Comparison of ENCODE assay signal across 30 mouse cellular contexts in genomic region chr5:65367837-65368236, GRCm38 (mm10). TPM values are rescaled to one million over a fixed set of nuclear protein-coding genes. Genes with fewer than 3 reads are reported as not detected.
DNase-seq lines count a peak whose midpoint lies in the region; ATAC-seq lines count a peak whose summit lies in the region.
"Had no signal": no experiment of that assay in that cellular context is flagged by ENCODE, and none has a peak within 500 bp of the region (broad histone marks: within the 10 kb centered on the region; RNA-seq: fewer than 3 reads in every experiment).

No protein-coding gene starts in this region.

- no peak overlapping the region for H3K27ac ChIP-seq in liver, embryonic 12.5 days
- H3K27ac ChIP-seq in liver, embryonic 15.5 days (replicated peaks): 0 out of 2 replicates have a peak overlapping the region, but pooled peaks have one; percentile 2
- H3K27ac ChIP-seq in heart, embryonic 11.5 days (ENCODE audit: low read depth, low read length): no peak overlapping the region
- H3K27ac ChIP-seq: forebrain, embryonic 10.5 days; forebrain, embryonic 13.5 days; gastrocnemius, adult 2 months; heart, embryonic 13.5 days; hindbrain, embryonic 15.5 days had no signal

- DNase-seq in liver: peak; percentile 26
- DNase-seq in ovary, postnatal 14 days (ENCODE audit: low spot score): no peak
- DNase-seq in thymus, postnatal 25 days: no peak
- no peak for DNase-seq in gastrocnemius, postnatal 10 days
- DNase-seq: adrenal gland, adult 8-10 months; adrenal gland, postnatal 25 days; B cell, adult 2 months; cerebellum, adult 11-12 months; cerebellum, adult 8-10 months; cerebellum, postnatal 10 days; forebrain, postnatal 0 days; gastrocnemius, adult 2 months; gastrocnemius, postnatal 25 days; heart, adult 18-20 months; heart, postnatal 14 days; heart, postnatal 4 days had no signal

- H3K4me1 ChIP-seq in liver, embryonic 12.5 days: peaks cover 3% of the 10 kb centered on the region
- H3K4me1 ChIP-seq in liver, embryonic 15.5 days (replicated peaks): peaks cover 5% of the 10 kb centered on the region; the same call in 1 of the 2 replicates
- H3K4me1 ChIP-seq in heart, embryonic 11.5 days (ENCODE audit: control insufficient read depth, insufficient read depth, low read length): no peaks in the 10 kb centered on the region
- H3K4me1 ChIP-seq: forebrain, embryonic 10.5 days; forebrain, embryonic 13.5 days; heart, embryonic 13.5 days; hindbrain, embryonic 15.5 days had no signal

- peak overlapping the region; percentile 1; the same call in 1 of the 2 replicates for H3K4me2 ChIP-seq in liver, embryonic 12.5 days
- peak overlapping the region; percentile 18; the same call in 1 of the 2 replicates for H3K4me2 ChIP-seq in liver, embryonic 15.5 days
- no peak overlapping the region for H3K4me2 ChIP-seq in heart, embryonic 11.5 days
- H3K4me2 ChIP-seq: forebrain, embryonic 13.5 days; heart, embryonic 13.5 days; hindbrain, embryonic 15.5 days had no signal

- no peak overlapping the region for H3K9ac ChIP-seq in liver, embryonic 12.5 days
- H3K9ac ChIP-seq in liver, embryonic 15.5 days: no peak overlapping the region
- H3K9ac ChIP-seq in heart, embryonic 11.5 days (ENCODE audit: low read depth, low read length): no peak overlapping the region
- H3K9ac ChIP-seq: forebrain, embryonic 13.5 days; forebrain, postnatal 0 days; heart, embryonic 13.5 days; hindbrain, embryonic 15.5 days had no signal

- ATAC-seq in liver, embryonic 12.5 days: peak; percentile 47
- ATAC-seq in liver, embryonic 15.5 days (ENCODE audit: insufficient read depth): peak; percentile 57; the same call in 1 of the 2 replicates
- peak; percentile 60 for ATAC-seq in megakaryocyte, adult 5-6 weeks (ENCODE audit: poor library complexity, severe bottlenecking)
- ATAC-seq in heart, embryonic 11.5 days (replicated peaks; ENCODE audit: insufficient number of reproducible peaks, low FRiP score, low TSS enrichment): no peak
- ATAC-seq: forebrain, embryonic 13.5 days; forebrain, postnatal 0 days; Patski had no signal

- no peaks in the 10 kb centered on the region for H3K9me3 ChIP-seq in liver, embryonic 12.5 days (replicated peaks)
- H3K9me3 ChIP-seq in liver, embryonic 15.5 days (replicated peaks): no peaks in the 10 kb centered on the region
- no peaks in the 10 kb centered on the region for H3K9me3 ChIP-seq in heart, embryonic 11.5 days (replicated peaks; ENCODE audit: control insufficient read depth, low read length)
- H3K9me3 ChIP-seq: forebrain, embryonic 10.5 days; forebrain, embryonic 13.5 days; G1E; heart, embryonic 13.5 days; hindbrain, embryonic 15.5 days had no signal

- no peak overlapping the region for H3K4me3 ChIP-seq in liver, embryonic 12.5 days
- H3K4me3 ChIP-seq in liver, embryonic 15.5 days (replicated peaks): no peak overlapping the region
- H3K4me3 ChIP-seq in heart, embryonic 11.5 days (ENCODE audit: low read depth, low read length): no peak overlapping the region
- H3K4me3 ChIP-seq: forebrain, embryonic 10.5 days; forebrain, embryonic 13.5 days; gastrocnemius, adult 2 months; heart, embryonic 13.5 days; hindbrain, embryonic 15.5 days had no signal

- peaks cover 28% of the 10 kb centered on the region; the same call in 1 of the 2 replicates for H3K27me3 ChIP-seq in liver, embryonic 12.5 days (replicated peaks)
- H3K27me3 ChIP-seq in liver, embryonic 15.5 days: no peaks in the 10 kb centered on the region
- H3K27me3 ChIP-seq in heart, embryonic 11.5 days (ENCODE audit: control insufficient read depth, insufficient read depth, low read length): no peaks in the 10 kb centered on the region
- H3K27me3 ChIP-seq: forebrain, embryonic 13.5 days; heart, embryonic 13.5 days; hindbrain, embryonic 15.5 days had no signal

- H3K36me3 ChIP-seq in liver, embryonic 12.5 days: no peaks in the 10 kb centered on the region
- H3K36me3 ChIP-seq in liver, embryonic 15.5 days (replicated peaks): no peaks in the 10 kb centered on the region
- no peaks in the 10 kb centered on the region for H3K36me3 ChIP-seq in heart, embryonic 11.5 days (ENCODE audit: control insufficient read depth, insufficient read depth, low read length)
- H3K36me3 ChIP-seq: forebrain, embryonic 10.5 days; G1E; heart, embryonic 13.5 days; hindbrain, embryonic 15.5 days had no signal

- WGBS in liver, embryonic 12.5 days (ENCODE audit: insufficient replicate concordance): 66% methylated on average over 11 of the region's 11 CpGs
- 61% methylated on average over 11 of the region's 11 CpGs for WGBS in liver, embryonic 15.5 days (ENCODE audit: insufficient replicate concordance)
- 68% methylated on average over 11 of the region's 11 CpGs for WGBS in heart, embryonic 11.5 days (ENCODE audit: insufficient replicate concordance)

RNA-seq across cellular contexts. Expression of gene Klb, which starts 19.7 kb away (rescaled TPM):
- polyA plus RNA-seq in liver, embryonic 12.5 days (2016; fragmentation: Nextera tagmentation; extraction: Ambion mirVana): 9.9 and 10.0 TPM in 2 replicates
- 12.1 and 13.5 TPM in 2 replicates for polyA plus RNA-seq in liver, embryonic 15.5 days (2015; fragmentation: Nextera tagmentation; extraction: Ambion mirVana)
- total RNA-seq in megakaryocyte, adult 5-6 weeks (2015): not detected in 2 replicates
- not detected in 2 replicates for total RNA-seq in megakaryocyte, adult 5-6 weeks (2017)
- total RNA-seq in gastrocnemius, postnatal 10 days (2021): under 1 TPM; 0.45 to 0.79 TPM
- 0.07 and 0.29 TPM in 2 replicates for polyA plus RNA-seq in heart, embryonic 11.5 days (2014; fragmentation: Nextera tagmentation; extraction: Ambion mirVana)
- total RNA-seq: CH12.LX had no signal
- polyA plus RNA-seq: embryonic facial prominence, embryonic 11.5 days; G1E; heart, embryonic 16.5 days; hindbrain, embryonic 11.5 days had no signal

RNA-seq across cellular contexts. Expression of gene Rpl9, which starts 23.4 kb away (rescaled TPM):
- 867 and 884 TPM in 2 replicates for polyA plus RNA-seq in liver, embryonic 12.5 days (2016; fragmentation: Nextera tagmentation; extraction: Ambion mirVana)
- polyA plus RNA-seq in liver, embryonic 15.5 days (2015; fragmentation: Nextera tagmentation; extraction: Ambion mirVana): 510 and 530 TPM in 2 replicates
- 1,765 and 1,894 TPM in 2 replicates for total RNA-seq in megakaryocyte, adult 5-6 weeks (2015)
- 1,107 and 1,286 TPM in 2 replicates for total RNA-seq in megakaryocyte, adult 5-6 weeks (2017)
- 100 to 1,000 TPM; 830 to 872 TPM for total RNA-seq in gastrocnemius, postnatal 10 days (2021)
- polyA plus RNA-seq in heart, embryonic 11.5 days (2014; fragmentation: Nextera tagmentation; extraction: Ambion mirVana): 708 and 716 TPM in 2 replicates

RNA-seq across cellular contexts. Expression of gene Lias, which starts 23.5 kb away (rescaled TPM):
- polyA plus RNA-seq in liver, embryonic 12.5 days (2016; fragmentation: Nextera tagmentation; extraction: Ambion mirVana): 51.7 and 54.8 TPM in 2 replicates
- polyA plus RNA-seq in liver, embryonic 15.5 days (2015; fragmentation: Nextera tagmentation; extraction: Ambion mirVana): 34.4 TPM in 2 replicates
- total RNA-seq in megakaryocyte, adult 5-6 weeks (2015): 26.8 and 32.6 TPM in 2 replicates
- total RNA-seq in megakaryocyte, adult 5-6 weeks (2017): 26.8 and 29.4 TPM in 2 replicates
- total RNA-seq in gastrocnemius, postnatal 10 days (2021): 10 to 100 TPM; 47.6 to 52.4 TPM
- 55.2 and 56.2 TPM in 2 replicates for polyA plus RNA-seq in heart, embryonic 11.5 days (2014; fragmentation: Nextera tagmentation; extraction: Ambion mirVana)

RNA-seq across cellular contexts. Expression of gene Rfc1, which starts 32.4 kb away (rescaled TPM):
- 58.1 and 59.3 TPM in 2 replicates for polyA plus RNA-seq in liver, embryonic 12.5 days (2016; fragmentation: Nextera tagmentation; extraction: Ambion mirVana)
- polyA plus RNA-seq in liver, embryonic 15.5 days (2015; fragmentation: Nextera tagmentation; extraction: Ambion mirVana): 25.7 and 34.8 TPM in 2 replicates
- 38.5 and 39.7 TPM in 2 replicates for total RNA-seq in megakaryocyte, adult 5-6 weeks (2015)
- total RNA-seq in megakaryocyte, adult 5-6 weeks (2017): 77.6 and 92.3 TPM in 2 replicates
- 10 to 100 TPM; 21.5 to 26.1 TPM for total RNA-seq in gastrocnemius, postnatal 10 days (2021)
- 72.1 and 73.1 TPM in 2 replicates for polyA plus RNA-seq in heart, embryonic 11.5 days (2014; fragmentation: Nextera tagmentation; extraction: Ambion mirVana)
